Mouse (Mus musculus) liver, postnatal 0 days (tissue): ENCODE results near the gene Rai1. TPM values are rescaled to one million over a fixed set of nuclear protein-coding genes. Genes with fewer than 3 reads are reported as not detected.

Experiments
- ATAC-seq: fragments of 200-750 bp; cut with Nextera tagmentation; 2 replicates; pipeline ENCODE4 v1.8.0; 2017; ENCODE audit warnings: mild to moderate bottlenecking, moderate library complexity
- DNase-seq: peaks from one replicate; pipeline ENCODE4 v3.0.0-alpha.2; 2016
- H3K27ac ChIP-seq: fragments of 300-500 bp; sonication (generic); 2 replicates; pipeline ENCODE4 v1.5.1; 2014; ENCODE audit warnings: antibody characterized with exemption, moderate library complexity, mild to moderate bottlenecking, low read depth
- H3K27me3 ChIP-seq: fragments of 300-500 bp; sonication (generic); 2 replicates; pipeline ENCODE4 v1.6.1; 2014; ENCODE audit warnings: low read length, control low read depth, mixed read lengths; ENCODE audit not compliant: insufficient read depth
- H3K36me3 ChIP-seq: fragments of 300-500 bp; sonication (generic); replicated peaks from 2 replicates; pipeline ENCODE4 v1.6.1; 2014; ENCODE audit warnings: mild to moderate bottlenecking, control low read depth, low read length, moderate library complexity, mixed read lengths; ENCODE audit not compliant: insufficient read depth
- H3K4me1 ChIP-seq: fragments of 300-500 bp; sonication (generic); 2 replicates; pipeline ENCODE4 v1.6.1; 2014; ENCODE audit warnings: antibody characterized with exemption, mild to moderate bottlenecking, control low read depth; ENCODE audit not compliant: insufficient read depth
- H3K4me2 ChIP-seq: fragments of 300-500 bp; sonication (generic); 2 replicates; pipeline ENCODE4 v1.6.1; 2014; ENCODE audit warnings: low read depth, mild to moderate bottlenecking, low read length, moderate library complexity, mixed read lengths
- H3K4me3 ChIP-seq: fragments of 300-500 bp; sonication (generic); 2 replicates; pipeline ENCODE4 v1.5.1; 2014; ENCODE audit warnings: low read depth, low read length
- H3K9ac ChIP-seq: fragments of 300-500 bp; sonication (generic); replicated peaks from 2 replicates; pipeline ENCODE4 v1.6.1; 2014; ENCODE audit warnings: mild to moderate bottlenecking, moderate library complexity
- H3K9me3 ChIP-seq: fragments of 300-500 bp; sonication (generic); 2 replicates; pipeline ENCODE4 v1.6.1; 2016; ENCODE audit warnings: mild to moderate bottlenecking, control low read depth, low read length, mixed read lengths
- CTCF ChIP-seq: sonication (generic); IDR thresholded peaks from 2 replicates; pipeline ENCODE4 v1.5.1; 2016; ENCODE audit warnings: antibody characterized with exemption, low read depth
- EP300 ChIP-seq: IDR thresholded peaks from 2 replicates; pipeline ENCODE4 v1.6.1; 2016; ENCODE audit warnings: antibody characterized with exemption, low read depth, mild to moderate bottlenecking
- WGBS: fragments of 180-500 bp; shearing (Covaris S2); extraction: QIAGEN DNeasy Blood & Tissue Kit; methylation state at CpG from one replicate; pipeline ENCODE4 v1.1.7; 2014; ENCODE audit not compliant: insufficient replicate concordance; 5-methylcytosine and 5-hydroxymethylcytosine counted together
- polyA plus RNA-seq: library from polyadenylated mRNA; unstranded; fragments of >200 nt; fragmentation: Nextera tagmentation; extraction: Ambion mirVana; gene quantifications from 2 replicates; pipeline ENCODE4 v1.2.1, GENCODE M21; 2015

The Rai1 gene
- polyA plus RNA-seq, 1 experiment from 2014 or later: 4.4 TPM

DNA sequence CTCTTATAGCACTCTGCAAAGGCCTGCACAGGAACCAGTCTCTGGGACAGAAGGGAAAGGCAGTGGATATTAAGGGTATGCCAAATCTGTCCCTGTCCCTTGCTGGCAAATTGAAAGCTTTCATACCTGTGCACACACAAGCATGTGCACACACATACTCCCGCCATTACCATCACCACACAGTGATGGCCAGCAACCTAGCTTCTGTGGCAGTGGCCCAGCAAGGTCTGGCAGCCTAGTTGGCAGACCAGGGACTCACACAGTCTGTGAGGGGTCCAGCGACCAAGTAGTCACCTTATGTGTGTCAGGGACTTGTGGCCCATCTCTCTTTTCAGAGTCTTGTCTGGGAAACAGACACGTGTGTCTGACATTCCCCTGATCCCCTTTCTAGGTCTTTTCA lies 106.3 kb downstream of the Rai1 start:
- ATAC-seq (no peak), DNase-seq (no peak)
- Histone ChIP-seq H3K4me1 (peaks cover 61% of the 10 kb centered on the region), H3K4me3 (no peak overlapping the region), H3K27ac (peak overlapping the region; percentile 93), H3K9me3 (no peaks in the 10 kb centered on the region), H3K36me3 (peaks cover 10% of the 10 kb centered on the region), H3K27me3 (no peaks in the 10 kb centered on the region), H3K9ac (0 out of 2 replicates have a peak overlapping the region, but pooled peaks have one; percentile 26), H3K4me2 (peak overlapping the region; percentile 90)
- TF ChIP-seq CTCF (no peak), EP300 (no peak)
- 64% methylated on average over 3 of the region's 3 CpGs for WGBS

DNA sequence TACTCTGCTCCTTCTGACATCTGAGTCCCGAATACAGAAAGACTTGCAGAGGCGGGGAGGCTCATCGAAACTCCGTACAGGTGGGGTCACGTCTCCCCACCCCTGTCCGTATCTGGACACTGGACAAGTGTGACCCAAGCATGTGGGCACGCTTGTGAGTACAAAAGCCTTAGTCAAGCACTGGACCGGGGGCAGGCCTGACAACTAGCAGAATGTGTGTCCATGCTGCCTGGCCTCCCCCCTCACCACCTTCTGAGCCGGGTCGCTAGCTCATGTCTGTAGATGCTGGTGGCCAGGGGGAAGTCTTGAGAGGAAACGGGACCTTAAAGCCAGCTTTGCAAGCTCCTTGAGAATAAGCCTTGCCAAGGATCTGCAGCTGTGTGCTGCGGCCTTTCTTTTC lies 106.9 kb downstream of the Rai1 start:
- TF ChIP-seq CTCF (no peak), EP300 (no peak)
- DNase-seq (no peak), ATAC-seq (no peak)
- Histone ChIP-seq H3K4me2 (no peak overlapping the region), H3K4me3 (no peak overlapping the region), H3K4me1 (peaks cover 56% of the 10 kb centered on the region), H3K27me3 (no peaks in the 10 kb centered on the region), H3K9ac (peak overlapping the region; percentile 8; the same call in 1 of the 2 replicates), H3K9me3 (no peaks in the 10 kb centered on the region), H3K36me3 (peaks cover 4% of the 10 kb centered on the region), H3K27ac (peak overlapping the region; percentile 93; the same call in 1 of the 2 replicates)
- 59% methylated on average over 12 of the region's 12 CpGs for WGBS

DNA sequence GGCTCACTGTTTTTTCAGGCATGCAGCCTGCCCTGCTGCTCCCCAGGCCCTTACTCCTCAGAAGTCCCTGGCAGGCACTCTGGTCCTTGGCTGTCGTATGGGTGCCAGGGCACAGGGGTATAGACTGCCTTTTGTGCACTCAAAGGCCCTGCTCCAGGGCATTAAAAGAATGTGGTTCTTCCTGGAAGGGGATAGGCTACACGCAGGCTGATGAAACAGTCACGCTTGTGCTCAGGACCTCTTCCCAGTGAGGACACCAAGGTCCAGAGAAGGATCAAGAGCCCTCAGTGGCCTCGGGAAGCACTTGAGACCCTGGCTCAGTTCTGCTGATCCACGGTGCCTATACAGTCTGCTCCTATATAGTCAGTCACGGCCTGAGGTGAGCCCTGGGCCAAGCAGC lies 108.5 kb downstream of the Rai1 start:
- DNase-seq: no peak
- Histone ChIP-seq H3K27me3 (no peaks in the 10 kb centered on the region), H3K36me3 (peaks cover 3% of the 10 kb centered on the region; the same call in 1 of the 2 replicates), H3K4me2 (no peak overlapping the region), H3K4me3 (no peak overlapping the region), H3K27ac (no peak overlapping the region), H3K4me1 (peaks cover 52% of the 10 kb centered on the region), H3K9me3 (no peaks in the 10 kb centered on the region), H3K9ac (no peak overlapping the region; the same call in 1 of the 2 replicates)
- no peak for TF ChIP-seq EP300
- no peak for TF ChIP-seq CTCF
- ATAC-seq: no peak
- 74% methylated on average over 6 of the region's 6 CpGs for WGBS

DNA sequence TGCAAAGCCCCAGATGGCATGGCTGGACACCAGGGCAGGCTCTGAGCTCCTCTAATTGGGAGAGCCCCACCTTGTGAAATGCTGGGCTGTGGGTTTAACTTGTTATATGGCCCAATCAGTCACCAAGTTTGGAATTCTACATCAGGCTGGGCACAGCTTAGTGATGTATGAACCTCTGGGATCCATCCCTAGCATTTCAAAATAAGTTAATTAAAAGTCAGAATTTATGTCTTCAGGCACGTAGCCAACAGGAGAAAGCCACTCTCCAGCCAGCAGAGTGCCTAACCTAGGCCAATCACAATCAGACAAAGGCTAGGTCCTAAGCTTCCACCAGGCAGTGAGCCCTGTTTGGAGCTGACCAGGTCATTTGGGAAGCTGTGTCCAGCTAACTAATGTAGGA lies 111.9 kb downstream of the Rai1 start:
- Histone ChIP-seq H3K9ac (no peak overlapping the region), H3K27me3 (no peaks in the 10 kb centered on the region), H3K27ac (no peak overlapping the region), H3K4me2 (no peak overlapping the region), H3K36me3 (peaks cover 8% of the 10 kb centered on the region), H3K4me3 (no peak overlapping the region), H3K9me3 (no peaks in the 10 kb centered on the region), H3K4me1 (peaks cover 41% of the 10 kb centered on the region)
- 88% methylated on average over 1 of the region's 1 CpGs for WGBS
- ATAC-seq (no peak), DNase-seq (no peak)
- TF ChIP-seq EP300: no peak
- TF ChIP-seq CTCF: no peak

DNA sequence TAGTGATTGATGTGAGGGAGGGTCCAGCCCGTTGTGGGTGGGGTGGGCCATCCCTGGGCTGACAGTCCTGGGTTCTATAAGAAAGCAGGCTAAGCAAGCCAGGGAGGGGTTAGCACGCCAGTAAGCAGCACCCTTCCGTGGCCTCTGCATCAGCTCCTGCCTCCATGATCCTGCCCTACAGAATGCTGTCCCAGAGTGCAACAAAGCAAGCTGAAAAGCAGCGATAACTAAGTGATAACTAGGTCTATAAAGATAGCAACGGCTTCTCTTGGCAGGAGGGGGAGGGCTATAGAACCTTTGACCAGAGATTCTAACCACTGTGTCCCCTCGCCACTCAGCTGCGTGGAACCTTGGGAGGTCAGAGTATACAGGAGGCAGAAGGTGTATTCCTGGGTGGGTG lies 112.7 kb downstream of the Rai1 start:
- DNase-seq (no peak), ATAC-seq (no peak)
- TF ChIP-seq EP300: peak; percentile 73
- no peak for TF ChIP-seq CTCF
- Histone ChIP-seq H3K4me3 (no peak overlapping the region), H3K4me2 (no peak overlapping the region; the same call in 1 of the 2 replicates), H3K9ac (no peak overlapping the region), H3K9me3 (no peaks in the 10 kb centered on the region), H3K27me3 (no peaks in the 10 kb centered on the region), H3K36me3 (peaks cover 8% of the 10 kb centered on the region), H3K4me1 (peaks cover 40% of the 10 kb centered on the region), H3K27ac (no peak overlapping the region)
- 62% methylated on average over 7 of the region's 7 CpGs for WGBS

DNA sequence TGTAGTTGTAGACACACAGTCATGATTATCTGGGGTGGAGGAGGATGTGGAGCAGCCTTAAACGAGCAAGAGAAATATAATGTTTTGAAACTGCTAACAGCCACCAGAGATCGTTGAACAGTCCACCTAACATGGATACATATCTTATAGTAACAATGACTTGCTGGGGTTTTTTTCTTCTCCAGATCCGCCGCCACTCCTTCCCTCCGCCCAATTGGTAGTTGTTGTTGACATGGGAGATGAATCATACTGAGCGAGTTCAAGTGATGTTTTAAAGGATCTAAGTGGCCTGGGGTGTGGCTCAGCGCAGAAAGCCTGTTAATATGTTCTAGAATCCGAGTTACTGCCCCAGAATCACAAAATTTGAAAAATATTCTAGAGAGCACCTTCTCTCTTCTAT lies 114.8 kb downstream of the Rai1 start:
- DNase-seq: no peak
- peak overlapping the region; percentile 91 for H3K4me2 ChIP-seq
- H3K9ac ChIP-seq: peak overlapping the region; percentile 80
- peak overlapping the region; percentile 92 for H3K27ac ChIP-seq
- TF ChIP-seq CTCF: no peak
- TF ChIP-seq EP300: no peak
- H3K9me3 ChIP-seq: no peaks in the 10 kb centered on the region
- ATAC-seq: no peak
- 16% methylated on average over 8 of the region's 8 CpGs for WGBS
- H3K4me3 ChIP-seq: peak overlapping the region; percentile 81
- peaks cover 57% of the 10 kb centered on the region for H3K4me1 ChIP-seq
- no peaks in the 10 kb centered on the region for H3K27me3 ChIP-seq
- peaks cover 8% of the 10 kb centered on the region for H3K36me3 ChIP-seq
